Mouse (Mus musculus) forebrain, embryonic 15.5 days (tissue): ENCODE data around the gene Rtbdn. TPM values are rescaled to one million over a fixed set of nuclear protein-coding genes. Genes with fewer than 3 reads are reported as not detected.
A peak's percentile ranks its signal among the peaks of the same experiment; 100 is the strongest.

ENCODE experiments used
- ATAC-seq: fragments of 200-750 bp; cut with Nextera tagmentation; replicated peaks from 2 replicates; pipeline ENCODE4 v1.8.0; 2017; ENCODE audit warnings: mild to moderate bottlenecking, moderate TSS enrichment, moderate library complexity
- H3K27ac ChIP-seq: fragments of 300-500 bp; sonication (generic); replicated peaks from 2 replicates; pipeline ENCODE4 v1.5.1; 2015; ENCODE audit warnings: mild to moderate bottlenecking, inconsistent platforms
- H3K27me3 ChIP-seq: fragments of 300-500 bp; sonication (generic); 2 replicates; pipeline ENCODE4 v1.6.1; 2015; ENCODE audit warnings: inconsistent platforms
- H3K36me3 ChIP-seq: fragments of 300-500 bp; sonication (generic); 2 replicates; pipeline ENCODE4 v1.6.1; 2015; ENCODE audit warnings: mild to moderate bottlenecking, inconsistent platforms
- H3K4me1 ChIP-seq: fragments of 300-500 bp; sonication (generic); 2 replicates; pipeline ENCODE4 v1.6.1; 2015; ENCODE audit warnings: inconsistent platforms
- H3K4me2 ChIP-seq: fragments of 300-500 bp; sonication (generic); replicated peaks from 2 replicates; pipeline ENCODE4 v1.6.1; 2015; ENCODE audit warnings: mild to moderate bottlenecking, inconsistent platforms
- H3K4me3 ChIP-seq: fragments of 300-500 bp; sonication (generic); 2 replicates; pipeline ENCODE4 v1.5.1; 2015; ENCODE audit warnings: mild to moderate bottlenecking, inconsistent platforms
- H3K9ac ChIP-seq: fragments of 300-500 bp; sonication (generic); replicated peaks from 2 replicates; pipeline ENCODE4 v1.6.1; 2015; ENCODE audit warnings: mild to moderate bottlenecking, inconsistent platforms
- H3K9me3 ChIP-seq: fragments of 300-500 bp; sonication (generic); 2 replicates; pipeline ENCODE4 v1.6.1; 2016; ENCODE audit warnings: inconsistent platforms
- WGBS: fragments of 180-500 bp; shearing (Covaris S2); methylation state at CpG from one replicate; pipeline ENCODE4 v1.1.7; 2015; ENCODE audit warnings: mixed read lengths; 5-methylcytosine and 5-hydroxymethylcytosine counted together
- polyA plus RNA-seq: library from polyadenylated mRNA; unstranded; fragments of >200 nt; fragmentation: Nextera tagmentation; extraction: Ambion mirVana; gene quantifications from 2 replicates; pipeline ENCODE4 v1.2.1, GENCODE M21; 2015

Rtbdn gene
- polyA plus RNA-seq, 1 experiment from 2014 or later: 2.0 TPM

- H3K4me1 ChIP-seq: peaks cover 32% of the 10 kb centered on the region
- under 1% methylated on average over 53 of the region's 53 CpGs for WGBS
- peak overlapping the region; percentile 61 for H3K9ac ChIP-seq
- H3K36me3 ChIP-seq: no peaks in the 10 kb centered on the region
- H3K9me3 ChIP-seq: no peaks in the 10 kb centered on the region
- peaks cover 12% of the 10 kb centered on the region; the same call in 1 of the 2 replicates for H3K27me3 ChIP-seq
- H3K27ac ChIP-seq: peak overlapping the region; percentile 85
- ATAC-seq: peak; percentile 62
- H3K4me2 ChIP-seq: peak overlapping the region; percentile 99
- H3K4me3 ChIP-seq: peak overlapping the region; percentile 60
Measured at GRCm38 (mm10) chr8:84985684-84986378, 39.0 kb downstream of the Rtbdn start.

- Histone ChIP-seq H3K36me3 (no peaks in the 10 kb centered on the region), H3K27ac (peak overlapping the region; percentile 85), H3K9ac (peak overlapping the region; percentile 61), H3K4me3 (peak overlapping the region; percentile 60), H3K27me3 (peaks cover 12% of the 10 kb centered on the region; the same call in 1 of the 2 replicates), H3K9me3 (no peaks in the 10 kb centered on the region), H3K4me1 (peaks cover 33% of the 10 kb centered on the region), H3K4me2 (peak overlapping the region; percentile 99)
- 33% methylated on average over 8 of the region's 8 CpGs for WGBS
- ATAC-seq: no peak
Measured at GRCm38 (mm10) chr8:84986379-84986945, 39.7 kb downstream of the Rtbdn start.

DNA sequence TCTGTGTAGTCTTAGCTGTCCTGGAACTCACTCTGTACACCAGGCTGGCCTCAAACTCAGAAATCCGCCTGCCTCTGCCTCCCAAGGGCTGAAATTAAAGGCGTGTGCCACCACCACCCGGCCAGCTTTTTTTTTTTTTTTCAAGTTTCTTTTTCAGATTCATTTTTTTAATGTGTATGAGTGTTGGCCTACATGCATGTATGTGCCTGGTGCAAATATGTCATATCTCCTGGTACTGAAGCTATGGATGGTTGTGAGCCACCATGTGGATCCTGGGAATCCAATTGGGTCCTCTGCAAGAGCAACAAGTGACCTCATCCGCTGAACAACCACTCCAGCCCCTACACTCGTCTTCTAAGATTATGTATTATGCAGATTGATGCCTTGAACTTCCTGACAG is 40.6 kb downstream of the Rtbdn start:
- Histone ChIP-seq H3K4me2 (no peak overlapping the region), H3K36me3 (no peaks in the 10 kb centered on the region), H3K9me3 (no peaks in the 10 kb centered on the region), H3K4me3 (no peak overlapping the region), H3K27me3 (peaks cover 12% of the 10 kb centered on the region; the same call in 1 of the 2 replicates), H3K27ac (no peak overlapping the region), H3K4me1 (peaks cover 34% of the 10 kb centered on the region), H3K9ac (no peak overlapping the region)
- ATAC-seq: no peak
- WGBS: 85% methylated on average over 5 of the region's 5 CpGs

- WGBS: 67% methylated on average over 2 of the region's 2 CpGs
- ATAC-seq: no peak
- Histone ChIP-seq H3K4me3 (no peak overlapping the region), H3K27ac (no peak overlapping the region), H3K4me1 (peaks cover 34% of the 10 kb centered on the region), H3K27me3 (peaks cover 12% of the 10 kb centered on the region; the same call in 1 of the 2 replicates), H3K9me3 (no peaks in the 10 kb centered on the region), H3K9ac (no peak overlapping the region), H3K4me2 (no peak overlapping the region), H3K36me3 (no peaks in the 10 kb centered on the region)
Measured at GRCm38 (mm10) chr8:84987903-84988302, 41.1 kb downstream of the Rtbdn start.

DNA sequence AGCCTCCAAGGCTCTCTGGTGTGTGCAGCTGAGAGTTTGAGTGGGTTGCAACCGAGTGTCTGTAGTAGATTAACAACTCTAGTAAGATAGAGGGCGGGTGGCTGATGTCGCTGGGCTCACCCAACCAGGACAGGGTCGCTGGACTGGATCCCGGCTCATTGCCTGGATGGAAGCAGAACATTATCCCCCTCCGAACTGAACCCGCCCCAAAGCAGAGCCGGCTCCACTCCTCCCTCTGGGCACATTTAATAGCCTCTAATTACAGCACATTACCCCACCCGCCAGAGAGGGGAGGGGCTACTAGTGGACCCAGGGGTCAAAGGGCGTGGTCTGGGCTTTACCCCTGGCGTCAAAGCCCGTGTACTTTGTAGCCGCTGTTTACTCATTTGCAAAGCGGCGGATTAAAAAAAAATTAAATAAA is 42.5 kb downstream of the Rtbdn start:
- WGBS: 13% methylated on average over 15 of the region's 15 CpGs
- Histone ChIP-seq H3K4me3 (peak overlapping the region; percentile 61; the same call in 1 of the 2 replicates), H3K27ac (no peak overlapping the region), H3K9ac (0 out of 2 replicates have a peak overlapping the region, but pooled peaks have one; percentile 67), H3K27me3 (peaks cover 12% of the 10 kb centered on the region; the same call in 1 of the 2 replicates), H3K4me2 (peak overlapping the region; percentile 92), H3K36me3 (no peaks in the 10 kb centered on the region), H3K9me3 (no peaks in the 10 kb centered on the region), H3K4me1 (peaks cover 34% of the 10 kb centered on the region)
- ATAC-seq: no peak

- Histone ChIP-seq H3K9ac (peak overlapping the region; percentile 67), H3K4me1 (peaks cover 30% of the 10 kb centered on the region), H3K27me3 (peaks cover 12% of the 10 kb centered on the region; the same call in 1 of the 2 replicates), H3K4me2 (peak overlapping the region; percentile 92), H3K9me3 (no peaks in the 10 kb centered on the region), H3K27ac (peak overlapping the region; percentile 90), H3K36me3 (no peaks in the 10 kb centered on the region), H3K4me3 (peak overlapping the region; percentile 61)
- WGBS: 0% methylated on average over 15 of the region's 15 CpGs
- ATAC-seq: peak; percentile 58
Measured at GRCm38 (mm10) chr8:84989810-84990209, 43.0 kb downstream of the Rtbdn start.

DNA sequence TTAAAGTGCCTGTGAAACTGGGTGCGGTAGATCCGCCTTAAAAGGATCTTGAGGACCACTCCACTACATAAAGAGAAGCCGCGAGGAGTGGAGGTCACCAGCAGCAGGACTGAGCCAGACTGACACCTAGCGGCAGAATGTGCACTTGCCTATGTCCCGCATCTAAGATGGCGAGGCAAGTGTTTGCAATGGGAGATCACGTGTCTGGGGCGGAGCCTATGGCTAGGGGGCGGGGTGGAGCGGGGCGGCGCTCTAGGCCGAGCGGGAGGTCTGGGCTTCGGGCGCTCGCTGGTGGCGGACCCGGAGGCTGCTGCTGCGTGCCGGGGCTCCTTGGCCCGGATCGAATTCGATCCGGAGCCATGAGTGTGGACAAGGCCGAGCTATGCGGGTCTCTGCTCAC is 43.6 kb downstream of the Rtbdn start, which contains the start of gene Hook2:
TSS of gene Hook2 (plus strand) at position 255 of the 400 bp plus-strand sequence.
- peak; percentile 92 for ATAC-seq
- Histone ChIP-seq H3K4me1 (peaks cover 25% of the 10 kb centered on the region), H3K27ac (peak within 1 kb of the TSS; percentile 90), H3K9ac (peak within 1 kb of the TSS; percentile 67), H3K4me3 (peak within 1 kb of the TSS; percentile 61), H3K4me2 (peak within 1 kb of the TSS; percentile 92), H3K36me3 (0 out of 2 replicates have a peak, but pooled peaks cover 3% of the 10 kb centered on the region), H3K27me3 (peaks cover 12% of the 10 kb centered on the region; the same call in 1 of the 2 replicates), H3K9me3 (no peaks in the 10 kb centered on the region)
- WGBS: under 1% methylated on average over 28 of the region's 28 CpGs

- peak overlapping the region; percentile 61 for H3K4me3 ChIP-seq
- H3K9ac ChIP-seq: peak overlapping the region; percentile 67
- no peaks in the 10 kb centered on the region for H3K9me3 ChIP-seq
- peaks cover 12% of the 10 kb centered on the region; the same call in 1 of the 2 replicates for H3K27me3 ChIP-seq
- WGBS: under 1% methylated on average over 15 of the region's 15 CpGs
- H3K36me3 ChIP-seq: 0 out of 2 replicates have a peak, but pooled peaks cover 3% of the 10 kb centered on the region
- ATAC-seq: peak; percentile 19; the same call in 1 of the 2 replicates
- peak overlapping the region; percentile 56 for H3K27ac ChIP-seq
- peaks cover 20% of the 10 kb centered on the region for H3K4me1 ChIP-seq
- peak overlapping the region; percentile 92 for H3K4me2 ChIP-seq
Measured at GRCm38 (mm10) chr8:84990836-84991235, 44.0 kb downstream of the Rtbdn start.

DNA sequence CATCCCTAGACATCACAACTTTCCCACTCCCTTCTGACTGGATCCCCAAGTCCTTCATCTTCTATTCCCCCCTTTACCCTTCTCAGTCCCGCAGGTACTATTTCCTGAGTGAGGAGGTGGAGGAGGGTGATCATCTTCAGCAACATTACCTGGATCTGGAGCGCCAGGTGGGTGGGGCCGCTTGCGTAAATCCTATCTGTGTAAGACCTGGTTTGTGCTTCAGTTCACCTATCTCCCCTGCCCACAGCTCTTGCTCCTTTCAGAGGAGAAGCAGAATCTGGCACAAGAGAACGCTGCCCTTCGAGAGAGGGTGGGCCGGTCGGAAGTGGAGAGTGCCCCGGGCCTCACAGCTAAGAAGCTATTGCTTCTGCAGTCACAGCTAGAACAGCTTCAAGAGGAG is 47.6 kb downstream of the Rtbdn start:
- Histone ChIP-seq H3K4me1 (peaks cover 22% of the 10 kb centered on the region), H3K27me3 (no peaks in the 10 kb centered on the region), H3K36me3 (0 out of 2 replicates have a peak, but pooled peaks cover 3% of the 10 kb centered on the region), H3K4me3 (no peak overlapping the region), H3K4me2 (no peak overlapping the region), H3K27ac (no peak overlapping the region), H3K9ac (no peak overlapping the region), H3K9me3 (no peaks in the 10 kb centered on the region)
- WGBS: 92% methylated on average over 9 of the region's 9 CpGs
- no peak for ATAC-seq

- Histone ChIP-seq H3K9ac (no peak overlapping the region), H3K4me1 (peaks cover 17% of the 10 kb centered on the region), H3K4me2 (no peak overlapping the region), H3K4me3 (no peak overlapping the region), H3K9me3 (no peaks in the 10 kb centered on the region), H3K27ac (no peak overlapping the region), H3K27me3 (no peaks in the 10 kb centered on the region), H3K36me3 (0 out of 2 replicates have a peak, but pooled peaks cover 3% of the 10 kb centered on the region)
- 21% methylated on average over 25 of the region's 25 CpGs for WGBS
- no peak for ATAC-seq
Measured at GRCm38 (mm10) chr8:84995680-84996079, 48.9 kb downstream of the Rtbdn start.

DNA sequence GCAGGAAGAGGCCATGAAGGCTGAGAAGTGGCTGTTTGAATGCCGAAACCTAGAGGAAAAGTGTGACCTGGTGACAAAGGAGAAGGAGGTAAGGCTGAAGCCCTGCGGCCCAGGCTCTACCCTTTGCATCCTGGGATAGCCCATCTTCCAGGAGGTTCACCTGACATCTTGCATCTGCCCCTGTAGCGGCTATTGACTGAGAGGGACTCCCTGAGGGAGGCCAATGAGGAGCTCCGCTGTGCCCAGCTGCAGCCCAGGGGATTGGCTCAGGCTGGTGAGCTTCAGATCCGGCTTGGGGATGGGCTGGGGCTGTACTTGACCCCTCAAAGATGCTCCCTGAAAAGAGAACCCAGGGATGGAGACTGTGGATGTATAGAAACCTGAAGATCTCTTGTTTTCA is 50.2 kb downstream of the Rtbdn start:
- Histone ChIP-seq H3K36me3 (0 out of 2 replicates have a peak, but pooled peaks cover 3% of the 10 kb centered on the region), H3K27ac (no peak overlapping the region), H3K4me1 (peaks cover 8% of the 10 kb centered on the region), H3K9ac (no peak overlapping the region), H3K27me3 (no peaks in the 10 kb centered on the region), H3K4me3 (no peak overlapping the region), H3K9me3 (no peaks in the 10 kb centered on the region), H3K4me2 (no peak overlapping the region)
- WGBS: 71% methylated on average over 5 of the region's 5 CpGs
- no peak for ATAC-seq
